Mouse (Mus musculus) heart, adult 2 months (tissue): ENCODE data around the gene Fitm1. TPM values are rescaled to one million over a fixed set of nuclear protein-coding genes. Genes with fewer than 3 reads are reported as not detected.

Experiments
- DNase-seq, 2 experiments: peaks; one replicate each; pipeline ENCODE4 v3.0.0; 2021
- H3K27ac ChIP-seq: fragments of 200-600 bp; 2 replicates; pipeline ENCODE4 v1.8.1; 2022
- H3K27me3 ChIP-seq: fragments of 200-500 bp; 2 replicates; pipeline ENCODE4 v1.6.1; 2012; ENCODE audit warnings: mild to moderate bottlenecking, low read length, inconsistent platforms, mixed read lengths; ENCODE audit not compliant: control insufficient read depth, insufficient read depth
- H3K36me3 ChIP-seq: fragments of 200-500 bp; 2 replicates; pipeline ENCODE4 v1.6.1; 2012; ENCODE audit warnings: low read length, inconsistent platforms; ENCODE audit not compliant: control insufficient read depth, insufficient read depth
- H3K4me1 ChIP-seq: fragments of 200-500 bp; 2 replicates; pipeline ENCODE4 v1.6.1; 2011; ENCODE audit warnings: low read length; ENCODE audit not compliant: control insufficient read depth, insufficient read depth
- H3K4me3 ChIP-seq: fragments of 200-600 bp; 2 replicates; pipeline ENCODE4 v1.8.1; 2022
- H3K79me2 ChIP-seq: fragments of 200-500 bp; replicated peaks from 2 replicates; pipeline ENCODE4 v1.6.1; 2012; ENCODE audit warnings: mild to moderate bottlenecking, inconsistent platforms, low read length, moderate library complexity, mixed read lengths; ENCODE audit not compliant: control insufficient read depth, insufficient read depth
- H3K9ac ChIP-seq: fragments of 200-500 bp; 2 replicates; pipeline ENCODE4 v1.6.1; 2012; ENCODE audit warnings: low read depth, mild to moderate bottlenecking, control low read depth, inconsistent platforms, low read length, mixed read lengths
- CTCF ChIP-seq: fragments of 200-600 bp; IDR thresholded peaks from 2 replicates; pipeline ENCODE4 v1.8.1; 2022; ENCODE audit warnings: antibody characterized with exemption, mild to moderate bottlenecking, moderate library complexity
- EP300 ChIP-seq: fragments of 200-500 bp; IDR thresholded peaks from 2 replicates; pipeline ENCODE4 v1.6.1; 2011; ENCODE audit warnings: low read depth, low read length, control low read depth; ENCODE audit not compliant: insufficient read depth
- POLR2A ChIP-seq: fragments of 200-500 bp; IDR thresholded peaks from 2 replicates; pipeline ENCODE4 v1.6.1; 2011; ENCODE audit warnings: mild to moderate bottlenecking, low read depth, low read length, control low read depth; ENCODE audit not compliant: insufficient read depth
- WGBS: fragments of 180-500 bp; shearing (Covaris S2); methylation state at CpG from one replicate; pipeline ENCODE4 v1.1.7; 2018; 5-methylcytosine and 5-hydroxymethylcytosine counted together
- intact Hi-C: fragments of 180-260 bp; cut with DNase I; formaldehyde crosslinking; loops from one replicate; pipeline ENCODE4 v1.15.1; 2025
- polyA plus RNA-seq: library from polyadenylated mRNA; depleted of rRNA; stranded (reverse); fragments of >200 nt; gene quantifications from 2 replicates; pipeline ENCODE4 v1.2.3, GENCODE M21; 2012
- total RNA-seq, 2 experiments: library from RNA; stranded (reverse); gene quantifications; 2 replicates each; pipeline ENCODE4 v1.2.3; 2021

The Fitm1 gene
- total and polyA plus RNA-seq, 3 experiments: 165 to 403 (median 187) TPM

DNA sequence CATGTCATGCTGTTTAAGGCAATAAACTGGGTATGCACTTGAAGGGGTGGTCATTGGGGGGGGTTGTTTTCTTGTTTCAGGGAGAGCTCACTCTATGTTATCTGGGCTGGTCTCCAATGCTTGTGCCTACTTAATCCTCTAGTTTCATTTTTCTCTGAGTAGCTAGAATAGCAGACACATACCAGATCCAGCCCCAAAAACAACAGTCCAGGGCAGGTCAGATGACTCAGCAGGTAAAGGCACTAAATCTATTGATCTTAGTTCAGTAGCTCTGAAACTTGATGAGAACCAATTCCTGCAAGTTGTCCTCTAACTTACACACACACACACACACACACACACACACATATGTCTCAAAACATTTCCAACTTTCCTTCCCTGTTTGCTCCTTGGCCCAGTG is 3.7 kb upstream of the Fitm1 start:
- Histone ChIP-seq H3K4me3 (no peak overlapping the region), H3K9ac (no peak overlapping the region), H3K27me3 (no peaks in the 10 kb centered on the region), H3K79me2 (no peaks in the 10 kb centered on the region), H3K27ac (no peak overlapping the region), H3K4me1 (0 out of 2 replicates have a peak, but pooled peaks cover 1% of the 10 kb centered on the region), H3K36me3 (no peaks in the 10 kb centered on the region)
- TF ChIP-seq POLR2A: no peak
- no peak for DNase-seq
- intact Hi-C loops: no loop called here

DNA sequence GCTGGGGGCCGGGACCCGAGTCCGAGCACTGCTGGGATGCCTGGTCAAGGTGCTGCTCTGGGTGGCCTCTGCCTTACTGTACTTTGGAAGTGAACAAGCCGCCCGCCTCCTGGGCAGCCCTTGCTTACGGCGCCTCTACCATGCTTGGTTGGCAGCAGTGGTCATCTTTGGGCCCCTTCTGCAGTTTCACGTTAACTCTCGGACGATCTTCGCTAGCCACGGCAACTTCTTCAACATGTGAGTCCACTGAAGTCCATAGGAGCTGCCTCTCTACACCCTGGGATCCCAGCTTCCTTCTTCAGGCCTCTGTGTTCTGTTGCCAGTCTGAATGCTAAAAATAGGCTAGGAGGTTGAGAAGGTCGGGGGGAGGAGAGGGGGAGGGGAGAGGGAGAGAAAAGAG is 294 bp downstream of the Fitm1 start:
- no peaks in the 10 kb centered on the region for H3K36me3 ChIP-seq
- peaks cover 3% of the 10 kb centered on the region; the same call in 1 of the 2 replicates for H3K4me1 ChIP-seq
- no peaks in the 10 kb centered on the region for H3K27me3 ChIP-seq
- TF ChIP-seq EP300 (no peak), POLR2A (0 out of 2 replicates have a peak, but pooled peaks have one; percentile 39)
- DNase-seq: peak in 1 of 2 experiments; percentile 57
- H3K4me3 ChIP-seq: peak overlapping the region; percentile 30; the same call in 1 of the 2 replicates
- 0 out of 2 replicates have a peak, but pooled peaks cover 4% of the 10 kb centered on the region for H3K79me2 ChIP-seq
- intact Hi-C loops: no loop called here
- WGBS: 39% methylated on average over 13 of the region's 13 CpGs
- peak overlapping the region; percentile 92 for H3K27ac ChIP-seq
- peak overlapping the region; percentile 84 for H3K9ac ChIP-seq

DNA sequence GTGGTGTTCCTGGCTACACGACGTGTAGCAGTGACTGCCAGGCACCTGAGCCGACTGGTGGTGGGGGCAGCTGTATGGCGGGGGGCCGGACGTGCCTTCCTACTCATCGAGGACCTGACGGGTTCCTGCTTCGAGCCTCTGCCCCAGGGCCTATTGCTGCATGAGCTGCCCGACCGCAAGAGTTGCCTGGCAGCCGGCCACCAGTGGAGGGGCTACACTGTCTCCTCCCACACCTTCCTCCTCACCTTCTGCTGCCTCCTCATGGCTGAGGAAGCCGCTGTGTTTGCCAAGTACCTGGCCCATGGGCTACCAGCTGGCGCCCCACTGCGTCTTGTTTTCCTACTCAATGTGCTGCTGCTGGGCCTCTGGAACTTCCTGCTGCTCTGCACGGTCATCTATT is 959 bp downstream of the Fitm1 start:
- whole genome bisulfite sequencing: 59% methylated on average over 16 of the region's 16 CpGs
- H3K36me3 ChIP-seq: no peaks in the 10 kb centered on the region
- H3K27ac ChIP-seq: peak overlapping the region; percentile 92
- intact Hi-C loops: no loop called here
- peak overlapping the region; percentile 68 for H3K9ac ChIP-seq
- TF ChIP-seq CTCF: no peak
- TF ChIP-seq EP300: no peak
- no peak for TF ChIP-seq POLR2A
- peaks cover 3% of the 10 kb centered on the region; the same call in 1 of the 2 replicates for H3K4me1 ChIP-seq
- DNase-seq: peak in 1 of 2 experiments; percentile 45
- H3K4me3 ChIP-seq: peak overlapping the region; percentile 25
- 0 out of 2 replicates have a peak, but pooled peaks cover 4% of the 10 kb centered on the region for H3K79me2 ChIP-seq
- no peaks in the 10 kb centered on the region for H3K27me3 ChIP-seq

DNA sequence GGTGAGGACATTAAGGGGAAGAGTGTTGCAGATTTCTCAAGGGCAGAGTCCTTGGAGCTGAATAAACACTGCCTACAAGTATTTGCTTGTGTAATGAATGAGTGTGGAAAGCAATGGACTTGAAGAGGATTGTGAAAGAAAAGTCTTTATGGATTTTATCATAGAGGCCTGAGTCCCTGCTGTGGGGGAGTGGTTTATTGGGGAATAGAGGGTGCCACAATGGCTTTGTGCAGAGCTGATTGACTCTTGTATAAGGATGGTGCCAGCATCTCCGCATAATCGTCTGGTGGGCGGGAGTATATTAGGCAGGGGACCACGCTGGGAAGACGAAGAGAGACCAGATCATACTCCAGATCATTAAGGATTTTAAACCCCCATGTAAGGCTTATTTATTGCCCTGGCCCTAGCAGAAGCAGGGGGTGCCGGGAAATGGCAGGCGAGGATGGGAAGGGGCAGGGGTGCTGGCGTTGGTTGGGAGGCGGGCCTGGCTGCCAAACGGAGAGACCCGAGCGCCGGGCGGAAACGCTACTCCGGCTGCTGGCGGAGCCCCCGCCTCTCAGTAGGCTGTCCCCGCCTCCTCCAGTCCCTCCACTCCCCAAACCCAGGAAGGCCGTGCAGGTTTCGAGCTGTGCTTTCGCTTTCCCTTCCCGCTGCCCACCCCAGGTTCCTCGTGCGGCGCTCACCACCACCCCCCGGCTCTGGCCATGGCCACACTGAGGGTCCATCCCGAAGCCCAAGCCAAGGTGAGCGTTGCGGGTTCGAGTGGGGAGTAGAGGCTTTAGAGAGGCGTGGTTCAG is 2.7 kb downstream of the Fitm1 start, which contains the start of gene Psme1:
TSS of gene Psme1 (plus strand) at position 253 of the 797 bp plus-strand sequence.
- H3K4me1 ChIP-seq: peaks cover 3% of the 10 kb centered on the region; the same call in 1 of the 2 replicates
- 0 out of 2 replicates have a peak, but pooled peaks cover 4% of the 10 kb centered on the region for H3K79me2 ChIP-seq
- H3K27ac ChIP-seq: peak within 1 kb of the TSS; percentile 94
- no peak for TF ChIP-seq CTCF
- peak; percentile 84 for TF ChIP-seq POLR2A
- 0 out of 2 replicates have a peak, but pooled peaks have one; percentile 18 for TF ChIP-seq EP300
- WGBS: under 1% methylated on average over 32 of the region's 32 CpGs
- H3K4me3 ChIP-seq: peak within 1 kb of the TSS; percentile 98
- H3K36me3 ChIP-seq: no peaks in the 10 kb centered on the region
- peak within 1 kb of the TSS; percentile 95 for H3K9ac ChIP-seq
- H3K27me3 ChIP-seq: no peaks in the 10 kb centered on the region
- intact Hi-C loops: loop anchor here (1.0 kb wide), 1 partner anchor 18 kb away; the partner anchor contains the start of genes A730061H03Rik and Dcaf11
- DNase-seq: peak; percentile 86 to 90

DNA sequence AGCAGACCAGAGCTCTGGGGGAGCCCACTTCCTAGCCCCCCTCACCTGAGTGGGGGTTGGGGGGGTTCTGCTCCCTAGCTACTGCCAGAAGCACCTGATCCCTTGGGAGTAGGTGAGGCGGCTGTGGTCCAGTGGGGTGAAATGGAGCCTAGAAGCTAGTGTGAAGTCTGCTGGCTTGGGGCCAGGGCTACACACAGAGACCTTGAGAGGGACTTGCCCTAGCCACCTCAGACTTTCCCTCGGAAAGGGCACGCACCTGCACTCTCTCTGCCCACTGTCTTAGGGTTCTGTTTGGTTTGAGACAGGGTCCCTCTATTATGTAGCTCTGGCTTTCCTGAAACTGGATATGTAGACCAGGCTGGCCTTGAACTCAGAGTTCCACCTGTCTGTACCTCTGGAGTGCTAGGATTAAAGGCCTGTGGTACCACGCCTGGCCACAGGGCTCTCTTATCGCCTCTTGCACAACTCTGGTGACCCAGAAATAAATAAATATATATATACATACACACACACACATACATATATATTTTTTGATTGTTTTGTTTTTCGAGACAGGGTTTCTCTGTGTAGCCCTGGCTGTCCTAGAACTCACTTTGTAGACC is 3.4 kb downstream of the Fitm1 start:
- H3K27ac ChIP-seq: peak overlapping the region; percentile 94
- H3K4me1 ChIP-seq: peaks cover 3% of the 10 kb centered on the region; the same call in 1 of the 2 replicates
- 23% methylated on average over 6 of the region's 6 CpGs for WGBS
- no peaks in the 10 kb centered on the region for H3K36me3 ChIP-seq
- H3K79me2 ChIP-seq: 0 out of 2 replicates have a peak, but pooled peaks cover 4% of the 10 kb centered on the region
- H3K9ac ChIP-seq: peak overlapping the region; percentile 95
- H3K27me3 ChIP-seq: no peaks in the 10 kb centered on the region
- intact Hi-C loops: loop anchor here (1.0 kb wide), 1 partner anchor 18 kb away; the partner anchor contains the start of genes A730061H03Rik and Dcaf11
- peak overlapping the region; percentile 98 for H3K4me3 ChIP-seq
- DNase-seq: peak in 1 of 2 experiments; percentile 73
- TF ChIP-seq POLR2A: no peak
- no peak for TF ChIP-seq EP300
- TF ChIP-seq CTCF: no peak
